ENCODE assay signal across 8 mouse cellular contexts in genomic region chr14:121697709-121698619, GRCm38 (mm10).
A peak's percentile ranks its signal among the peaks of the same experiment; 100 is the strongest.
DNase-seq lines count a peak whose midpoint lies in the region; ATAC-seq lines count a peak whose summit lies in the region.

No protein-coding gene starts in this region.

- no peaks in the 10 kb centered on the region for H3K9me3 ChIP-seq in hindbrain, embryonic 10.5 days
- H3K9me3 ChIP-seq in lung, embryonic 15.5 days, result no peaks in the 10 kb centered on the region

- peak overlapping the region; percentile 70 for H3K4me2 ChIP-seq in lung, embryonic 15.5 days

- peaks cover 28% of the 10 kb centered on the region for H3K4me1 ChIP-seq in hindbrain, embryonic 10.5 days (replicated peaks)
- peaks cover 29% of the 10 kb centered on the region for H3K4me1 ChIP-seq in lung, embryonic 15.5 days

- H3K27me3 ChIP-seq in hindbrain, embryonic 10.5 days (ENCODE audit: insufficient read depth, poor library complexity, severe bottlenecking), result no peaks in the 10 kb centered on the region
- no peaks in the 10 kb centered on the region for H3K27me3 ChIP-seq in lung, embryonic 15.5 days

- DNase-seq in 3134 (ENCODE audit: extremely low read depth, insufficient read length, low spot score), result peak; percentile 60
- DNase-seq in adrenal gland, postnatal 14 days, result peak; percentile 78
- peak; percentile 30 to 48 for DNase-seq in frontal cortex, postnatal 14 days (ENCODE audit: low spot score in 2 of 2)
- DNase-seq in hindbrain, embryonic 10.5 days (ENCODE audit: low spot score), result peak; percentile 67
- peak; percentile 73 for DNase-seq in layer of hippocampus, adult 9-11 months
- DNase-seq in ovary, postnatal 10 days (ENCODE audit: low spot score), result peak; percentile 38
- DNase-seq in thymus, postnatal 10 days (ENCODE audit: low spot score in 2 of 2), result no peak

- peak overlapping the region; percentile 41 for H3K9ac ChIP-seq in lung, embryonic 15.5 days

- no peaks in the 10 kb centered on the region for H3K36me3 ChIP-seq in hindbrain, embryonic 10.5 days
- no peaks in the 10 kb centered on the region for H3K36me3 ChIP-seq in lung, embryonic 15.5 days

- H3K27ac ChIP-seq in hindbrain, embryonic 10.5 days, result peak overlapping the region; percentile 79
- H3K27ac ChIP-seq in lung, embryonic 15.5 days, result peak overlapping the region; percentile 83

- peak; percentile 76 for ATAC-seq in lung, embryonic 15.5 days (ENCODE audit: borderline replicate concordance, extremely low read depth, low FRiP score, low TSS enrichment)

- 12% methylated on average over 23 of the region's 23 CpGs for WGBS in hindbrain, embryonic 10.5 days
- 3% methylated on average over 23 of the region's 23 CpGs for WGBS in lung, embryonic 15.5 days

- peak overlapping the region; percentile 48 for H3K4me3 ChIP-seq in hindbrain, embryonic 10.5 days
- H3K4me3 ChIP-seq in lung, embryonic 15.5 days, result peak overlapping the region; percentile 41

Comparison
In these comparisons a context has a peak if more than half of its experiments do, and no peak if none do; other contexts are left out.
1. DNase-seq: peak in 3134 (single experiment), adrenal gland, postnatal 14 days (single experiment), frontal cortex, postnatal 14 days (2 of 2), hindbrain, embryonic 10.5 days (single experiment), layer of hippocampus, adult 9-11 months (single experiment) and ovary, postnatal 10 days (single experiment); none in thymus, postnatal 10 days (0 of 2).